Mouse (Mus musculus) stomach, embryonic 15.5 days (tissue): ENCODE measurements around the gene Tubb4a. TPM values are rescaled to one million over a fixed set of nuclear protein-coding genes. Genes with fewer than 3 reads are reported as not detected.

Experiments
- ATAC-seq: fragments of 200-750 bp; cut with Nextera tagmentation; 2 replicates; pipeline ENCODE4 v1.8.0; 2017; ENCODE audit warnings: low read depth, moderate number of reproducible peaks, moderate TSS enrichment; ENCODE audit not compliant: insufficient read depth, low FRiP score
- H3K27ac ChIP-seq: fragments of 300-500 bp; sonication (generic); 2 replicates; pipeline ENCODE4 v1.5.1; 2015; ENCODE audit warnings: mild to moderate bottlenecking, inconsistent platforms
- H3K27me3 ChIP-seq: fragments of 300-500 bp; sonication (generic); replicated peaks from 2 replicates; pipeline ENCODE4 v1.6.1; 2015; ENCODE audit warnings: inconsistent platforms
- H3K36me3 ChIP-seq: fragments of 300-500 bp; sonication (generic); 2 replicates; pipeline ENCODE4 v1.6.1; 2015; ENCODE audit warnings: inconsistent platforms
- H3K4me1 ChIP-seq: fragments of 300-500 bp; sonication (generic); 2 replicates; pipeline ENCODE4 v1.6.1; 2015; ENCODE audit warnings: inconsistent platforms
- H3K4me2 ChIP-seq: fragments of 300-500 bp; sonication (generic); 2 replicates; pipeline ENCODE4 v1.6.1; 2015; ENCODE audit warnings: mild to moderate bottlenecking, inconsistent platforms
- H3K4me3 ChIP-seq: fragments of 300-500 bp; sonication (generic); replicated peaks from 2 replicates; pipeline ENCODE4 v1.5.1; 2015; ENCODE audit warnings: inconsistent platforms
- H3K9ac ChIP-seq: fragments of 300-500 bp; sonication (generic); 2 replicates; pipeline ENCODE4 v1.6.1; 2015; ENCODE audit warnings: inconsistent platforms
- H3K9me3 ChIP-seq: fragments of 300-500 bp; sonication (generic); 2 replicates; pipeline ENCODE4 v1.6.1; 2016; ENCODE audit warnings: inconsistent platforms
- WGBS: fragments of 180-500 bp; shearing (Covaris S2); methylation state at CpG from one replicate; pipeline ENCODE4 v1.1.7; 2015; 5-methylcytosine and 5-hydroxymethylcytosine counted together
- polyA plus RNA-seq: library from polyadenylated mRNA; unstranded; fragments of >200 nt; fragmentation: Nextera tagmentation; extraction: Ambion mirVana; gene quantifications from 2 replicates; pipeline ENCODE4 v1.2.1, GENCODE M21; 2015

The Tubb4a gene
- polyA plus RNA-seq, 1 experiment from 2014 or later = 20.3 TPM

DNA sequence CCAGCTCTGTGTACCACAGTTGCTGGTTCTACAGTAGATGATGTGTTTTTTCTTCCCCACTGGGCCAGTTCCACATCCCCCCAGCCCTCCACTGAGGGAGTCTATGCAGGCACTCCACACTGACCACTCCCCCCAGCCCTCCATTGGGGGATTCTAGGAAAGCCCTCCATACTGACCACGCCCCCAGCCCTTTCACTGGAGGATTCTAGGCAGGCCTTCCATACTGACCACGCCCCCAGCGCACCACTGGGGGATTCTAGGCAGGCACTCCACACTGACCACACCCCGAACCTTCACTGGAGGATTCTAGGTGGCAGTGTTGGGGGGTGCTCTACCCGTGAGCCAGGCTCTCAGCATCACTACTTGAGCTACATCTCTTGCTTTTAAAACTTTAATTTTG lies 40.2 kb downstream of the Tubb4a start:
- Histone ChIP-seq H3K36me3 (peaks cover 3% of the 10 kb centered on the region; the same call in 1 of the 2 replicates), H3K4me3 (no peak overlapping the region), H3K9ac (no peak overlapping the region), H3K9me3 (no peaks in the 10 kb centered on the region), H3K4me2 (no peak overlapping the region), H3K27me3 (no peaks in the 10 kb centered on the region), H3K27ac (no peak overlapping the region), H3K4me1 (no peaks in the 10 kb centered on the region)
- 28% methylated on average over 5 of the region's 5 CpGs for WGBS
- ATAC-seq = peak; percentile 40

DNA sequence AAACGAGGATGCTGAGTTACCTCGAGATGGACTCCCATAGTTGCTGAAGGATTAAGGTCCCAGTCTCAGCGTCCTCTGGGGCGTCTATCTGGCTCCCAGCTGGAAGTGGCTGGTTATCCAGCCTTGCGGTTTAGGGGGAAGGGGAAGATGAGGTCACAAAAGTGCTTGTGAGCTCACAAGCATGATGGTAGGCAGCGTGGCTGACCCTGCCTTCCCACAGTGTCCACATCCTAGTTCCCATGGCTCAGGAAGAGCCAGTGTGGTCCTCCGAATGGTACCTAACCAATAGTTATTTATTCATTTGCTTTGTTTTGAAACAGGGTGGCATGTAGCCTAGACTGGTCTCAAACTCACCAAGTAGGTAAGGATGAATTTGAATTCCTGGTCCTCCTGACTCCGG lies 46.0 kb downstream of the Tubb4a start, which contains the start of gene Slc25a41:
TSS of gene Slc25a41 (minus strand) at position 101 of the 400 bp plus-strand sequence.
- Histone ChIP-seq H3K4me3 (no peak within 1 kb of the TSS), H3K36me3 (no peaks in the 10 kb centered on the region), H3K27me3 (no peaks in the 10 kb centered on the region), H3K4me2 (no peak within 1 kb of the TSS), H3K27ac (no peak within 1 kb of the TSS), H3K9ac (no peak within 1 kb of the TSS), H3K4me1 (no peaks in the 10 kb centered on the region), H3K9me3 (no peaks in the 10 kb centered on the region)
- ATAC-seq = no peak
- WGBS = 75% methylated on average over 8 of the region's 8 CpGs

- H3K9ac ChIP-seq = no peak overlapping the region
- no peak overlapping the region for H3K4me3 ChIP-seq
- no peak overlapping the region for H3K27ac ChIP-seq
- no peak overlapping the region for H3K4me2 ChIP-seq
- WGBS = 39% methylated on average over 8 of the region's 8 CpGs
- no peaks in the 10 kb centered on the region for H3K9me3 ChIP-seq
- no peaks in the 10 kb centered on the region for H3K27me3 ChIP-seq
- no peaks in the 10 kb centered on the region for H3K36me3 ChIP-seq
- ATAC-seq = no peak
- no peaks in the 10 kb centered on the region for H3K4me1 ChIP-seq
These were observed 48.6 kb downstream of the Tubb4a start for GRCm38 (mm10) chr17:57038978-57039377.

GRCm38 (mm10) chr17:57032854-57033253 lies 54.7 kb downstream of the Tubb4a start:
- H3K4me2 ChIP-seq = peak overlapping the region; percentile 67
- no peak for ATAC-seq

GRCm38 (mm10) chr17:57031661-57032420 lies 55.7 kb downstream of the Tubb4a start:
- Histone ChIP-seq H3K27ac (peak overlapping the region; percentile 91), H3K4me1 (peaks cover 17% of the 10 kb centered on the region), H3K36me3 (peaks cover 18% of the 10 kb centered on the region; the same call in 1 of the 2 replicates), H3K4me3 (peak overlapping the region; percentile 97), H3K4me2 (peak overlapping the region; percentile 67), H3K9ac (no peak overlapping the region), H3K27me3 (no peaks in the 10 kb centered on the region), H3K9me3 (no peaks in the 10 kb centered on the region)
- under 1% methylated on average over 38 of the region's 38 CpGs for WGBS
- ATAC-seq = peak; percentile 96

More at GRCm38 (mm10) chr17:57032854-57033253, 54.7 kb downstream of the Tubb4a start:
- Histone ChIP-seq H3K36me3 (peaks cover 10% of the 10 kb centered on the region; the same call in 1 of the 2 replicates), H3K27ac (peak overlapping the region; percentile 91; the same call in 1 of the 2 replicates), H3K4me3 (no peak overlapping the region), H3K9ac (no peak overlapping the region), H3K27me3 (no peaks in the 10 kb centered on the region), H3K9me3 (no peaks in the 10 kb centered on the region), H3K4me1 (peaks cover 17% of the 10 kb centered on the region)
- 85% methylated on average over 4 of the region's 4 CpGs for WGBS

DNA sequence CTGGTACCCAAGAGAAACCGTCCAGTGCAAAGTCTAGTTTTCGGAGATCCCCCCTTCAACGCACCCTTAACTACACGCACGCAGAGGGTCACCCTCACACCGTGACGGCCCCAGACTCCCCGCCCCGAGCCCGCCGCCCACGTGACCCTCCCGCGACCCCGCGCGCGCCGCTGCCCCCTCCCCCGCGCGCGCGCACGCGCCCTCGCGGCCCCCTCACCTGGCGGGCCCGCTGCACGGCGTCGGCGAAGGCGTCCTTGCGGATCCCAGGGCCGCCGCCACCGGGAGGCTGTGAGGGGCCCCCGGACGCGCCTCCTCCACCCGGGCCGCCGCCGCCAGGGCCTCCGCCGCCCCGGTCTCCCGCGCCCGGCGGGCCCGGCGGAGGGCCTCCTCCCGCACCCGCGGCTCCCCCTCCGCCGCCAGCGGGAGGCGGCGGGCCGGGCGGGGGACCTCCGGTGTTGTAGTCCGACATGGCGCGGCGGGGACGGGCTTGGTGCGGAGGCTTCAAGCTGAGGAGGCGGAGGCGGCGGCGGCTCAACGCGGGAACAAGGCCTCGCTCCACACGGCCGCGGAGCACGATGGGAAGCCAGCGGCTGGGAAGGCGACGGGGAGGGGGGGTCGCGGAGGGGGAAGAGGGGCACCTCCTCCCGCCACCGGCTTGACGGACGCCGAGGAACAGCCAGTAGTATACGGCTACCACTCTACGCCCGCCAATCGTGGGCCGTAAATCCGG lies 56.5 kb downstream of the Tubb4a start, which contains the start of gene Khsrp:
TSS of gene Khsrp (minus strand) at position 592 of the 730 bp plus-strand sequence.
- ATAC-seq = no peak
- Histone ChIP-seq H3K27me3 (no peaks in the 10 kb centered on the region), H3K4me2 (peak within 1 kb of the TSS; percentile 76), H3K9ac (peak within 1 kb of the TSS; percentile 100), H3K36me3 (peaks cover 25% of the 10 kb centered on the region; the same call in 1 of the 2 replicates), H3K27ac (peak within 1 kb of the TSS; percentile 91), H3K4me3 (peak within 1 kb of the TSS; percentile 97), H3K9me3 (no peaks in the 10 kb centered on the region), H3K4me1 (peaks cover 17% of the 10 kb centered on the region)
- WGBS = under 1% methylated on average over 61 of the region's 99 CpGs

Other genes with a start within 250 kb of the Tubb4a start
- not detected in 2 replicates for gene Acsbg2, start 213.3 kb downstream of the Tubb4a start, polyA plus RNA-seq
- 0.31 and 0.63 TPM in 2 replicates for gene 1700061G19Rik, start 212.3 kb downstream of the Tubb4a start, polyA plus RNA-seq
- gene Mllt1, start 152.4 kb downstream of the Tubb4a start, polyA plus RNA-seq = 39.8 and 43.7 TPM in 2 replicates
- 0.06 and 0.15 TPM in 2 replicates for gene Acer1, start 105.7 kb downstream of the Tubb4a start, polyA plus RNA-seq
- 144 and 147 TPM in 2 replicates for gene Clpp, start 97.5 kb downstream of the Tubb4a start, polyA plus RNA-seq
- 36.6 and 38.9 TPM in 2 replicates for gene Alkbh7, start 90.4 kb downstream of the Tubb4a start, polyA plus RNA-seq
- 0.32 and 0.43 TPM in 2 replicates for gene Pspn, start 87.8 kb downstream of the Tubb4a start, polyA plus RNA-seq
- 58.2 and 61.1 TPM in 2 replicates for gene Gtf2f1, start 76.5 kb downstream of the Tubb4a start, polyA plus RNA-seq
- 0.51 and 0.58 TPM in 2 replicates for gene Gm17949, start 76.3 kb downstream of the Tubb4a start, polyA plus RNA-seq
- 39.4 and 41.0 TPM in 2 replicates for gene Khsrp, start 56.3 kb downstream of the Tubb4a start, polyA plus RNA-seq
- not detected in 2 replicates for gene Slc25a41, start 46.1 kb downstream of the Tubb4a start, polyA plus RNA-seq
- 50.8 and 60.8 TPM in 2 replicates for gene Crb3, start 28.7 kb downstream of the Tubb4a start, polyA plus RNA-seq
- gene Slc25a23, start 27.9 kb downstream of the Tubb4a start, polyA plus RNA-seq = 8.7 and 10.0 TPM in 2 replicates
- 6.3 and 8.2 TPM in 2 replicates for gene Dennd1c, start 9.3 kb downstream of the Tubb4a start, polyA plus RNA-seq
- gene Tnfsf9, start 17.5 kb upstream of the Tubb4a start, polyA plus RNA-seq = 9.5 and 10.1 TPM in 2 replicates
- 0.15 TPM in 1 of 2 replicates, not detected in the other for gene Cd70, start 62.0 kb upstream of the Tubb4a start, polyA plus RNA-seq
- 0.23 and 0.32 TPM in 2 replicates for gene Tnfsf14, start 106.4 kb upstream of the Tubb4a start, polyA plus RNA-seq
- 9.5 and 20.2 TPM in 2 replicates for gene C3, start 140.4 kb upstream of the Tubb4a start, polyA plus RNA-seq
- gene Gpr108, start 160.7 kb upstream of the Tubb4a start, polyA plus RNA-seq = 41.4 and 44.3 TPM in 2 replicates
- 43.1 and 43.7 TPM in 2 replicates for gene Trip10, start 161.7 kb upstream of the Tubb4a start, polyA plus RNA-seq
- gene Vav1, start 191.3 kb upstream of the Tubb4a start, polyA plus RNA-seq = 4.1 and 4.4 TPM in 2 replicates